Mouse (Mus musculus): ENCODE results near the gene Olfr314.
"Not testable (repeated sequence)": the region's sequence is repeated elsewhere in the genome, so short reads cannot be mapped to it uniquely, and the experiment has no call there.

Olfr314 gene

DNA sequence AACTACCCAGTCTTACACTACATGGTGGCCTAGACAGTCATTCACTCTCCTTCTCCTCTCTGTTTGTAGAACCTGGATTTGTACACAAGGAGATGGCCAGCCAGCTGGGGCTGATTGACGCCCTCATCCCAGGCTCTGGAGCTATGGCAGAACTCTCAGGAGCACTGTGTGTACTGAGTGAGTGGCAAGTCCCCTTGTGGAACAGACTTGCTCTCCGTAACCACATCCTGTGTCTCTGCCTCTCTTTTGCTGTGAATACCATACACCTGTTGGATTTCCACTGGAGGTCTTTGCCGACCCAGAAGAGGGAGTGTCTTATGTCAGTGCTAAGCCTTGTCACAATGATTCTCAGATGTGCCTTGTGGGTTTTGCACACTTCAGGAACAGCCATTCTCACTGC is 49.8 kb downstream of the Olfr314 start:
- DNase-seq (ENCODE audit: low read depth, low spot score) = not testable (repeated sequence)

Data from retina, adult 2 months (tissue).